Mouse (Mus musculus) small intestine, adult 2 months (tissue): ENCODE results near the gene Gm49673.
"Not testable (repeated sequence)": the region's sequence is repeated elsewhere in the genome, so short reads cannot be mapped to it uniquely, and the experiment has no call there.

Source experiments
- CTCF ChIP-seq: fragments of 200-500 bp; IDR thresholded peaks from 2 replicates; pipeline ENCODE4 v1.5.1; 2012; ENCODE audit warnings: low read depth, mild to moderate bottlenecking, control low read depth, inconsistent platforms, low read length, moderate library complexity, mixed read lengths; ENCODE audit not compliant: insufficient replicate concordance, insufficient read length; ENCODE audit errors: extremely low read depth
- POLR2A ChIP-seq: fragments of 200-500 bp; IDR thresholded peaks from 2 replicates; pipeline ENCODE4 v1.6.1; 2012; ENCODE audit warnings: low read depth, mild to moderate bottlenecking, control low read depth, inconsistent platforms, low read length, moderate library complexity

- TF ChIP-seq CTCF, POLR2A: not testable (repeated sequence)
Measured at GRCm38 (mm10) chr17:8167436-8167835, 19.8 kb upstream of the Gm49673 start.
